Mouse (Mus musculus): ENCODE data around the gene Fermt2. TPM values are rescaled to one million over a fixed set of nuclear protein-coding genes. Genes with fewer than 3 reads are reported as not detected.

Fermt2 gene
- polyA plus RNA-seq (2015; fragmentation: Nextera tagmentation; extraction: Ambion mirVana): 53.0 and 53.5 TPM in 2 replicates

DNA sequence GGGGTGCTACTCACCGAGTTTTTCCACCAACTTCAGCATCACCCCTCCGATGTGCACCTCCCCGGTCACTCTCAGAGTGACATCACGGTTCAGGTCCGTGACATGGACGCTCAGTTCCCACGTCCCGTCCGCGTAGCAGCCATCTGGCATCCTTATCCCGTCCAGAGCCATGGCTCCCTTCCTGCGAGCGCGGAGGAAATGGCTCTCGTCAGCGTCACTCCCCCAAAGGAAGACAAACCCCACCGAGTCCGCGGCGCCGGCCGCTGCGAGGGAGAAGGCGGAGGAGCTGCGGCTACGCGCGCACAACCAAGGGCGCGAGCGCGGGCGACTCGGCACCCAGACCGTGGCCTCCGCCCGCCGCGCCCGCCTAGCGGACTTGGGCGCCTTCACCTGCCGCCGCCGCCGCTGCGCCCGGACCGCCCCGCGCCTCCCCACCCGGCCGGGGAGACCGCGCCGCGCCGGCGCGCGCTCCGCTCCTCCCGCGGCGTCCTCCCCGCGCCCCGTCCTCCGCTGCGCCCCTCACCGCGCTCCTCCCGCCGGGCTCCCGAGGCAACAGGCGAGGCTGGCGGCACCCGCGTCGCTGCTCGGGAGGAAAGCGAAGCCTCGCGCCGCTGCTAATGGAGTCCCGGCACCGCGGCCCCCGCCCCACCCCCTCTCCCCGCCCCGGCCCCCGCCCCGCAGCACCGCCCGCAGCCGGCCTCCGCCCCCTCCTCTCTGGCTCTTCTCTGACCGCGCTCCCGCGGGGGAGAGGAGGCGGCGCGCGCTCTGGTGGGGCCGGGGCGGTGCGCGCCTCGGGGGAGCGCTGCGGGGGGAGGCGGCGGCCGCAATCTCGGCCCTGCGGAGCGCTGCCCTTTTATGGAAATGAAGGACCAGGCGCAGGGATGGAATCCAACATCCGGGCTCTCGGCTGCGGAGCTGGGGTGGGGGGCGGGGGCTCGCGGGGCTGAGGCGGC, at the start of gene Fermt2:
TSS of gene Fermt2 (minus strand) at position 708 of the 953 bp plus-strand sequence.
- peak; percentile 88 for ATAC-seq
- H3K9me3 ChIP-seq: no peaks in the 10 kb centered on the region
- no peaks in the 10 kb centered on the region for H3K27me3 ChIP-seq
- peak within 1 kb of the TSS; percentile 75 for H3K4me2 ChIP-seq (replicated peaks)
- H3K9ac ChIP-seq (replicated peaks): peak within 1 kb of the TSS; percentile 88
- peaks cover 33% of the 10 kb centered on the region for H3K4me1 ChIP-seq (replicated peaks)
- H3K27ac ChIP-seq: peak within 1 kb of the TSS; percentile 93
- no peaks in the 10 kb centered on the region for H3K36me3 ChIP-seq
- under 1% methylated on average over 76 of the region's 126 CpGs for WGBS
- H3K4me3 ChIP-seq (replicated peaks): peak within 1 kb of the TSS; percentile 81

DNA sequence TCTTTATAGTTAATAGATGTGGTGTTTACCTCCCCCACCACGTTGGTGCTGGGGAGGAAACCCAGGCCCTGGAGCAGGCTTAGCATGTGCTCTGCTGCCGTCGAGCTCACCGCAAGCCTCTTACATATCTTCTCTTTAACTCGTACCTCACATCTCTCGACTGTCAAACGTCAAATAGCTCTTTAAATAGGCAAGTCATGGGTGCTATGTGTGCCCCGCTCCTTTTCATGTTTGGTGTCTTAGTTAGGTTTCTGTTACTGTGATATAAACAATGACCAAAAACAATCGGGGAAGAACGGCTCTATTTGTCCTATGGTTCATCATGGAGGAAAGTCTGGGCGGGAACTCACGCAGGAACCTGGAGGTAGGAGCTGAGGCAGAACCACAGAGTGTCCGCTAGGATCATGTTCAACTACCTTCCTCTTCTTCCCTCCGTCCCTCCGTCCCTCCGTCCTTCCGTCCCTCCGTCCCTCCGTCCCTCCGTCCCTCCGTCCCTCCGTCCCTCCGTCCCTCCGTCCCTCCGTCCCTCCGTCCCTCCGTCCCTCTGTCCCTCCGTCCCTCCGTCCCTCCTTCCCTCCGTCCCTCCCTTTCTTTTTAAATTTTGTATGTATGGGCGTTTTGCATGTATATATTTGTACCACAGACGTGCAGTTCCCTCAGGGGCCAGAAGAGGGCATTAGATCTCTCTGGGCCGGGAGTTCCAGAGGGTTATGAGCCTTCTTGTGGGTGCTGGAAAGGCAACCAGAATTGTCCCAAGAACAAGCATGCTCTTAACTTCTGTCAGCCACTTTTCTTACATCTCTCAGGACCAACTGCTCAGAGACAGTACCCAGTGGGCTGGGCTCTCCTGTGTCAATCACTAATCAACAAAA, 36.4 kb upstream of the Fermt2 start:
- Histone ChIP-seq H3K36me3 (no peaks in the 10 kb centered on the region), H3K4me3 (replicated peaks) (peak overlapping the region; percentile 23), H3K4me1 (replicated peaks) (peaks cover 17% of the 10 kb centered on the region), H3K4me2 (replicated peaks) (peak overlapping the region; percentile 50), H3K9ac (replicated peaks) (no peak overlapping the region), H3K27ac (peak overlapping the region; percentile 66), H3K9me3 (no peaks in the 10 kb centered on the region), H3K27me3 (no peaks in the 10 kb centered on the region; the same call in 1 of the 2 replicates)
- WGBS: 19% methylated on average over 33 of the region's 33 CpGs
- peak; percentile 35; the same call in 1 of the 2 replicates for ATAC-seq

DNA sequence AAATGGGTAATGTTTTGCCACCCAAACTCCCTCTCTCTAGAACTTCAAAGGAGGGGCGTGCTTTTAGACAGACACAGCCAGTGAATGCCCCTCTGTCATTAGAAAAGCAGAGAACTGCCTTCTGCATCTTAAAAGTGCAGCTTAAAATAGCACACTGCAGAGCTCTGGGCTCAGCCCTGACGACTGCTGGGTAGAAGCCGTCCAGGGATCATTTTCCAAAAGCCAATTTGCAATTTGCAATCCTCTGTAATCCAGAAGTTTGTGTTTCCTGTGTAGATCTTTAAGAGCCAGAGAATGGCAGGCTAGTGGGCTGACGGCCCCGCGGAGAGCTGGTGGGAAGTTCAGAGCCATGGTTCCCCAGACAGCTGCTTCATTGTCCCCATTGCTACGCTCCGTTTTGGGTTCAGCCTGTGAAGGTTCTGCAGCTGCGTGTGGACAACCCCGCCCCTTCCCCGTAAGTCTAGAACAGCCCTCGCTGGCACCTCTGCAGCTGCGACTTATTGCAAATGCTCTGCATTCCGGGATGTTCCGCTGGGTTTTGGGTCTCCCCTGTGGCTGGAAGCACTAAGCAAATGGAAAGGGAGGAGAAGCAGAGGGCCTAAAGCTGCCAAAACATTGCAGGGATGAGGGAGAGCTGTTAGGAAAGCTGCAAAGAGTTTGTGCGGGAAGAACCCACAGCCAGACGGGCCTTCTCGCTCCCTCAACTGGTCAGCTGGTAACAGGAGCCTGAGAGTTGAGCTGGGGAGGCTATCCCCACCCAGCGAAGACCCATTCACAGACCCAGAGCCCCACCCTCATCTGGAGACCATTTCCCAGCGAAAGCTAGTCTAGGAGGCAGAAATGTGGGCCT, 35.5 kb upstream of the Fermt2 start:
- peak; percentile 78 for ATAC-seq
- Histone ChIP-seq H3K9me3 (no peaks in the 10 kb centered on the region), H3K4me3 (replicated peaks) (peak overlapping the region; percentile 22), H3K9ac (replicated peaks) (peak overlapping the region; percentile 32; the same call in 1 of the 2 replicates), H3K27ac (peak overlapping the region; percentile 66), H3K4me2 (replicated peaks) (peak overlapping the region; percentile 50), H3K27me3 (no peaks in the 10 kb centered on the region; the same call in 1 of the 2 replicates), H3K36me3 (no peaks in the 10 kb centered on the region), H3K4me1 (replicated peaks) (peaks cover 17% of the 10 kb centered on the region)
- 9% methylated on average over 20 of the region's 20 CpGs for WGBS

DNA sequence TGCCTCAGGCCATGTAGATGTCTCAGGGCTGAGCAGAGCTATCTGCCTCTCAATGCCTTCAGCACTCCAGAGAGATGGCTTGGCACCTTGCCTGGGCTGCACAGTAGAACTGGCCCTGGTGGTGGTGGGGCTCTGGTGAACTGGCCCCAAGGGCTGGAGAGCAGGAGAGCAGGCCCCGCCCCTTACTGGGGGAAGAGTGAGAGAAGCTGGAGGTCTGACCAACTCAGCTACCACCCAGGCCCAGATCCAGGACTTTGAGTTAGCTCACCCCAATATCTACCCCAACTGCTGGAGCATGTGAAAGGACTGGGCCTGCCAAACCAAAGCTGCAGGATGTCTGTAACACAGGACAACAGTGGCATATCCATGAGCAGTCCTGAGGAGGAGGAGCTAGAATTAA, 33.7 kb upstream of the Fermt2 start:
- H3K27ac ChIP-seq: no peak overlapping the region
- no peaks in the 10 kb centered on the region for H3K9me3 ChIP-seq
- H3K9ac ChIP-seq (replicated peaks): no peak overlapping the region
- WGBS: 100% methylated on average over 1 of the region's 1 CpGs
- H3K36me3 ChIP-seq: no peaks in the 10 kb centered on the region
- no peaks in the 10 kb centered on the region; the same call in 1 of the 2 replicates for H3K27me3 ChIP-seq
- H3K4me1 ChIP-seq (replicated peaks): peaks cover 17% of the 10 kb centered on the region
- 0 out of 2 replicates have a peak, but pooled peaks have one; percentile 24 for ATAC-seq
- no peak overlapping the region for H3K4me3 ChIP-seq (replicated peaks)
- H3K4me2 ChIP-seq (replicated peaks): no peak overlapping the region

DNA sequence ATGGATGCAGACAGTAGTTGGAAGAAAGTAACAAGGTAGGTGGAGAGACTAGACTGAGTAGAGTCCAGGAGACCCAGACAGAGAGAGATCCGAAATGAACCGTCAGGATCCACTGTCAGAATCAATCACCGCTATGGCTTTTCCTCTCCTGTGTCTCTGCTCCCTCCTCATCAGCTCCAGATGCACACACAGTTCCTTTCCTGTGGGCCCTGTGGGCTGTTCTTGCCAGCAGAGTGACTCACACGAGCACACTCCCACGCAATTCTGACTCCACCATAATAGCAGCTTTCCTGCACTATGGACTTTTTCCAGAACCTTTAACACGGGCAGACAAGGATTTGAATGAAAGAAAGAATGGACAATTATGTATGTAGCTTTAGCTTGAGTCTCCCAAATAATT, 31.8 kb upstream of the Fermt2 start:
- Histone ChIP-seq H3K4me3 (replicated peaks) (no peak overlapping the region), H3K27ac (no peak overlapping the region), H3K27me3 (no peaks in the 10 kb centered on the region; the same call in 1 of the 2 replicates), H3K9me3 (no peaks in the 10 kb centered on the region), H3K9ac (replicated peaks) (no peak overlapping the region), H3K4me2 (replicated peaks) (no peak overlapping the region), H3K36me3 (no peaks in the 10 kb centered on the region), H3K4me1 (replicated peaks) (peaks cover 17% of the 10 kb centered on the region)
- ATAC-seq: no peak
- WGBS: 90% methylated on average over 6 of the region's 6 CpGs

DNA sequence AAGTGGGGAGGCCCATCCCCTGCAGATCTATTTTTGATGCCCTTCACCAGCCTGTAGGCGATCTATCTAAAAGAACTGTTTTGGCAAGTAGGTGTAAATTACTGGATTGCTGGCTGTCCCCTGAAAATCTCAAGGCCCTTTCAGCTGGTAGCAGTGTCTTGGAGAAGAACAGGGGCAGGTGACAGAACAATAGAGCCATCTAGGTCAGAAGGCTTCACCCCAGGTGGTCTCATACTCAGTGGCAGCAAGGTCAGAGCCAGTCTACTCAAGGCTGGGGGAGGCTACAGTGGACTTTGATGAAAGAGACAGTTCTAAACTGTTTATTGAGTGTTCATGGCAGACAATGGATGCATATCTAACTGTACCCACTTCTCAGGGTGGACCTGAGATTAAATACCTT, 29.1 kb upstream of the Fermt2 start:
- WGBS: 96% methylated on average over 1 of the region's 1 CpGs
- no peak overlapping the region for H3K4me3 ChIP-seq (replicated peaks)
- no peaks in the 10 kb centered on the region for H3K27me3 ChIP-seq
- no peaks in the 10 kb centered on the region for H3K36me3 ChIP-seq
- ATAC-seq: no peak
- 0 out of 2 replicates have a peak, but pooled peaks cover 5% of the 10 kb centered on the region for H3K4me1 ChIP-seq (replicated peaks)
- no peak overlapping the region for H3K4me2 ChIP-seq (replicated peaks)
- H3K9me3 ChIP-seq: no peaks in the 10 kb centered on the region
- no peak overlapping the region for H3K27ac ChIP-seq
- no peak overlapping the region for H3K9ac ChIP-seq (replicated peaks)

DNA sequence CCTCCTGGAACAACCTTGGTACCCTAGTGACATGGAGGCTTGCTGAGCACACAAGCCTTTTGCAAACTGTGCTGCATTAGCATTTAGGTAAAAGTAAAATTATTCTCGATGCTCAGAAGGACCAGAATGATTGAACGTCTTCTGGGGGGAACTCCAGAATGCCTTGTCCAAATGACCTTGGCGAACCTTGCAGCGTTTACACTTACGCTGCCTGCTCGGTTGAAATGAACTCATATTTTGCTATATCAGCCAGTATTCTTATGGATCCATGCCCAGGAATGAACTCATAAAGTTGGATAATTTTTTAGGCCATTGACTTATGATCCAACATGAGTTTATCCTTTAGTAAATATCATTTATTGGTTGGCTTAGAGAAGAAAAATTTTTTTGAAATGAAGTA, 24.4 kb upstream of the Fermt2 start:
- no peaks in the 10 kb centered on the region for H3K27me3 ChIP-seq
- H3K9ac ChIP-seq (replicated peaks): no peak overlapping the region
- no peaks in the 10 kb centered on the region for H3K9me3 ChIP-seq
- H3K4me2 ChIP-seq (replicated peaks): no peak overlapping the region
- 93% methylated on average over 6 of the region's 6 CpGs for WGBS
- no peaks in the 10 kb centered on the region for H3K36me3 ChIP-seq
- no peak for ATAC-seq
- no peak overlapping the region for H3K4me3 ChIP-seq (replicated peaks)
- no peak overlapping the region for H3K27ac ChIP-seq
- no peaks in the 10 kb centered on the region for H3K4me1 ChIP-seq (replicated peaks)

DNA sequence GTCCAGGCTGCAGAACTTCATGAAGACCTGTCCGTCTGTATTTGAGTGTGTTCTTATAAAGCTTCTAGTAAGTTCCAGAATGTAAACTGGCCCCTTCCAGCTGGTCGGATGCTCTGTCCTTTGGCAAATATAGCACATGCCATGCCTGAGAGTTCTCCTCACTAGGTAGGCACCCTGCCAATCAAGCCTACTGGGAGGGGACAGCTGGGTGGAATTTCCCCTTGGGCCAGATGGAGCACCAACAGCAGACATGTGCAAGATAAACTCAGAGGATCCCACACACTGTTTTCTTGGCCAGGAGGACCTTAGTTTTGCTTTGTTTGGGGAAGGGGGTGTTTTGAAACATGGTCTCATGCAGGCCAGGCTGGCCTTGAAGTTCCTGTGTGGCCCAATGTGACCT, 23.9 kb upstream of the Fermt2 start:
- ATAC-seq: no peak
- Histone ChIP-seq H3K4me3 (replicated peaks) (no peak overlapping the region), H3K36me3 (no peaks in the 10 kb centered on the region), H3K4me1 (replicated peaks) (no peaks in the 10 kb centered on the region), H3K9me3 (no peaks in the 10 kb centered on the region), H3K27me3 (no peaks in the 10 kb centered on the region), H3K9ac (replicated peaks) (no peak overlapping the region), H3K4me2 (replicated peaks) (no peak overlapping the region), H3K27ac (no peak overlapping the region)
- WGBS: 91% methylated on average over 2 of the region's 2 CpGs

DNA sequence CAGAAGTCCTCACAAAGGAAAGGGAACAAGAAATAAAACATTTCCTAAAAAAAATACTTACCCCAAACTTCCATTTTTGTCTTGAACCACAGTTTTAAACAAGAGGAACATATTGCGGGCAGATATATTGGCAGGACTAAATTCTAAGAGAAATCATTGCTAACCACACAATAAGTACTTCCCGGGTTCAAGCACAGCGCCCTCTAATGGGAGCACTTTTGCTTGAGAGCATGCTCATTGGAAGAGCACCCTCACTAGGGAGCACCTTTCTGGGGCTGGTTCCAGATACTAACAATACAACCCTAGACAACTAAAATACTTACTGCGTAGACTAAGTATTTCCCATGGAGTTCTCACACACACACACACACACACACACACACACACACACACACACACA, 22.5 kb upstream of the Fermt2 start:
- no peaks in the 10 kb centered on the region for H3K4me1 ChIP-seq (replicated peaks)
- WGBS: 85% methylated on average over 4 of the region's 4 CpGs
- H3K27ac ChIP-seq: no peak overlapping the region
- no peak overlapping the region for H3K4me2 ChIP-seq (replicated peaks)
- no peak overlapping the region for H3K4me3 ChIP-seq (replicated peaks)
- 0 out of 2 replicates have a peak, but pooled peaks cover 3% of the 10 kb centered on the region for H3K9me3 ChIP-seq
- ATAC-seq: no peak
- no peak overlapping the region for H3K9ac ChIP-seq (replicated peaks)
- H3K36me3 ChIP-seq: no peaks in the 10 kb centered on the region
- no peaks in the 10 kb centered on the region for H3K27me3 ChIP-seq

DNA sequence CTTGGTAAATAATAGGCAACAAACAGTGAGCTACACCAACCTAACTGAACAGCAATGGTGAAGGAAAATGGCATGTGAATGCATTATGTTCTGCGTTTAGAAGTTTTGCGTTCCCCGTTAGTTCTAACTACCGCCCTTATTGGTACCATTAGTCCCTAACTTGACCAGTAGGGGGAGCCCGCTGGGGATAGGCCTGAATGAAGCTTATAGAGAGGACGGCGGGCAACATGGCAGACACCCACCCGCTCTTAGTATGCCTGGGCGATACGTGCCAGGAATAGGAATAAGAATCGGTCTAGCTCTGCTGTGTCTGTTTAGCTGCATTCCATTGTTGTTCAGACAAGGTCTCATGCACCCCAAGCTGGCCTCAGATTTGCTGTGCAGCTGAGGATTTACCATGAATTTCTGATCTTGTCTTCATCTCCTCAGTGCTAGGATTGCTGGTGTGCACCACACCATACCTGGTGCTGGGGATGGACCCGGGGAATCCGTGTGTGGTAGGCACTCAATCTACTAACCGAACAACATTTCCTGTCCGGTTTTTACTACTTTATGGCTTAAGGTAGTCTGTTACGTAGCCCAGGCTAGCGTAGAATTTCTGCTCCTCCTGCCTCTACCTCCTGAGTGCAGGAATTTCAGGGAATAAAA, 21.3 kb upstream of the Fermt2 start:
- 49% methylated on average over 17 of the region's 17 CpGs for WGBS
- ATAC-seq: peak; percentile 93
- Histone ChIP-seq H3K27me3 (no peaks in the 10 kb centered on the region), H3K36me3 (no peaks in the 10 kb centered on the region), H3K27ac (no peak overlapping the region), H3K4me2 (replicated peaks) (peak overlapping the region; percentile 15; the same call in 1 of the 2 replicates), H3K4me3 (replicated peaks) (no peak overlapping the region), H3K9ac (replicated peaks) (no peak overlapping the region), H3K9me3 (0 out of 2 replicates have a peak, but pooled peaks cover 3% of the 10 kb centered on the region), H3K4me1 (replicated peaks) (no peaks in the 10 kb centered on the region)
